Mouse (Mus musculus) left cerebral cortex, postnatal 36 days (tissue): ENCODE measurements at regions not wholly inside any gene's neighbourhood (a gene's known extent, or its start where the extent isn't known, plus 50 kb on each side); places are given as distances from the start of the nearest gene placed in this dataset.

Experiments used
- DNase-seq, 2 experiments: peaks; one replicate each; pipeline ENCODE4 v3.0.0; 2021 to 2022; ENCODE audit warnings: low spot score in 2 of 2, mixed read lengths in 1 of 2
- intact Hi-C: fragments of 180-260 bp; cut with DNase I; formaldehyde crosslinking; loops from one replicate; pipeline ENCODE4 v1.15.1; 2025

- intact Hi-C loops = loop anchor here (2.0 to 10.0 kb wide), 3 partner anchors 52 to 650 kb away; partner anchors contain the start of gene Plk2
- DNase-seq = peak; percentile 73 to 78
These were observed 210.3 kb upstream of the Actbl2 start for GRCm38 (mm10) chr13:111044328-111045002.

GRCm38 (mm10) chr13:111050097-111050496 lies 204.7 kb upstream of the Actbl2 start:
- DNase-seq = no peak
- intact Hi-C loops = no loop called here

- no peak for DNase-seq
- intact Hi-C loops = no loop called here
These were observed 199.0 kb upstream of the Actbl2 start for GRCm38 (mm10) chr13:111055817-111056216.

GRCm38 (mm10) chr13:111087753-111088152 lies 167.1 kb upstream of the Actbl2 start:
- intact Hi-C loops = no loop called here
- peak in 1 of 2 experiments; percentile 8 for DNase-seq

GRCm38 (mm10) chr13:111096071-111096470 lies 158.7 kb upstream of the Actbl2 start:
- DNase-seq = peak in 1 of 2 experiments; percentile 20

GRCm38 (mm10) chr13:111097336-111097735 lies 157.5 kb upstream of the Actbl2 start:
- intact Hi-C loops = loop anchor here (2.0 to 10.0 kb wide), 4 partner anchors 53 to 703 kb away; partner anchors contain the start of gene Plk2
- DNase-seq = peak; percentile 41 to 66

More at GRCm38 (mm10) chr13:111096071-111096470, 158.7 kb upstream of the Actbl2 start:
- intact Hi-C loops = loop anchor here (2.0 to 10.0 kb wide), 4 partner anchors 51 to 701 kb away; partner anchors contain the start of gene Plk2

GRCm38 (mm10) chr13:111098738-111099137 lies 156.1 kb upstream of the Actbl2 start:
- DNase-seq = no peak
- intact Hi-C loops = loop anchor here (1.0 to 10.0 kb wide), 4 partner anchors 106 to 704 kb away; partner anchors contain the start of gene Plk2

- peak; percentile 53 to 66 for DNase-seq
- intact Hi-C loops = loop anchor here (1.0 to 10.0 kb wide), 4 partner anchors 107 to 704 kb away; partner anchors contain the start of gene Plk2
These were observed 155.6 kb upstream of the Actbl2 start for GRCm38 (mm10) chr13:111099252-111099651.

- DNase-seq = no peak
- intact Hi-C loops = no loop called here
These were observed 154.4 kb upstream of the Actbl2 start for GRCm38 (mm10) chr13:111100448-111100847.

- intact Hi-C loops = no loop called here
These were observed 150.1 kb upstream of the Actbl2 start for GRCm38 (mm10) chr13:111104567-111105219.

GRCm38 (mm10) chr13:111131108-111131507 lies 123.7 kb upstream of the Actbl2 start:
- no peak for DNase-seq
- intact Hi-C loops = no loop called here

More at GRCm38 (mm10) chr13:111104567-111105219, 150.1 kb upstream of the Actbl2 start:
- DNase-seq = no peak

GRCm38 (mm10) chr13:111136392-111136791 lies 118.4 kb upstream of the Actbl2 start:
- DNase-seq = no peak
- intact Hi-C loops = no loop called here

- intact Hi-C loops = no loop called here
- DNase-seq = no peak
These were observed 111.9 kb upstream of the Actbl2 start for GRCm38 (mm10) chr13:111142757-111143420.

- intact Hi-C loops = no loop called here
These were observed 110.1 kb upstream of the Actbl2 start for GRCm38 (mm10) chr13:111144721-111145120.

GRCm38 (mm10) chr13:111157921-111158638 lies 96.7 kb upstream of the Actbl2 start:
- intact Hi-C loops = no loop called here
- DNase-seq = no peak

More at GRCm38 (mm10) chr13:111144721-111145120, 110.1 kb upstream of the Actbl2 start:
- peak in 1 of 2 experiments; percentile 7 for DNase-seq

- intact Hi-C loops = no loop called here
- no peak for DNase-seq
These were observed 95.3 kb upstream of the Actbl2 start for GRCm38 (mm10) chr13:111159498-111159897.

- intact Hi-C loops = no loop called here
- no peak for DNase-seq
These were observed 89.3 kb upstream of the Actbl2 start for GRCm38 (mm10) chr13:111165538-111165937.

- no peak for DNase-seq
- intact Hi-C loops = no loop called here
These were observed 84.3 kb upstream of the Actbl2 start for GRCm38 (mm10) chr13:111170269-111171165.
